Mouse (Mus musculus): ENCODE data around the gene Phxr2. TPM values are rescaled to one million over a fixed set of nuclear protein-coding genes. Genes with fewer than 3 reads are reported as not detected.

Phxr2 gene
- polyA plus RNA-seq, 1 experiment, result not detected

- Histone ChIP-seq H3K27ac (ENCODE audit: insufficient read depth, low read length) (no peak overlapping the region), H3K4me3 (ENCODE audit: insufficient read depth, low read length) (no peak overlapping the region), H3K4me1 (ENCODE audit: control insufficient read depth, insufficient read depth, low read length) (peaks cover 2% of the 10 kb centered on the region; the same call in 1 of the 2 replicates)
- TF ChIP-seq CTCF (IDR thresholded peaks at IDR 0.05; ENCODE audit: extremely low read depth, insufficient read depth, low read length) (no peak), POLR2A (IDR thresholded peaks at IDR 0.05; ENCODE audit: extremely low read depth, insufficient read depth, low read length) (no peak)
Observed at GRCm38 (mm10) chr10:99136337-99136736, 10.2 kb upstream of the Phxr2 start.

DNA sequence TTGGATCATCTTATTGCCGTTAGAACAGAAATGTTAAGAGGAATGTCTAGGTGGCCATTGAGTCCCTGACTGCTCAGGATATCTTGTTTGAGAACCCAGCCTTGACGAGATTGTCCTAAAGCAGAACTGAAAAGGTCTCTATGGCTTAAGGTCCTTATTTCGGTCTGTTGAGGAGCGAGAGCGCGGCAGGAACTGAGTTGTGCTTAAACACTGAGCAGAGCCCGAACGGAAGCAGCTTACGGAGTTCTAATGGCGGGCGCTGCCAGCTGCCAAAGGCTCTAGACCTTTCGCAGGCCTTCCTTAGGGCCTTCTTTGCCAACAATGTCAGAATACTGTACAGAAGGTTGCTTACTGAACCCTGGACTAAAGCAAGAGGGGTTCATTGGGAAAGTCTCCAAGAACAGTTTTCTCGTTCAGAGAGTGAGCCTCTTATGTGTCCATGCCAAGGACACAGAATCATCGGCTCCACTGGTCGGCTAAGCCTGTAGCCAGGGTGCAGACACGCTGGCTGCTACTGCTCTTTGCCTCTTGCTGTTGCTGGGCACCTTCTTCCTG is 7.3 kb upstream of the Phxr2 start:
- no peak for TF ChIP-seq POLR2A (IDR thresholded peaks at IDR 0.05; ENCODE audit: extremely low read depth, insufficient read depth, low read length)
- TF ChIP-seq CTCF (IDR thresholded peaks at IDR 0.05; ENCODE audit: extremely low read depth, insufficient read depth, low read length), result no peak
- Histone ChIP-seq H3K4me1 (ENCODE audit: control insufficient read depth, insufficient read depth, low read length) (peaks cover 2% of the 10 kb centered on the region; the same call in 1 of the 2 replicates), H3K4me3 (ENCODE audit: insufficient read depth, low read length) (no peak overlapping the region), H3K27ac (ENCODE audit: insufficient read depth, low read length) (peak overlapping the region; percentile 48; the same call in 1 of the 2 replicates)

GRCm38 (mm10) chr10:99132595-99133272 is 6.6 kb upstream of the Phxr2 start:
- Histone ChIP-seq H3K4me1 (ENCODE audit: control insufficient read depth, insufficient read depth, low read length) (peaks cover 2% of the 10 kb centered on the region; the same call in 1 of the 2 replicates), H3K27ac (ENCODE audit: insufficient read depth, low read length) (no peak overlapping the region), H3K4me3 (ENCODE audit: insufficient read depth, low read length) (no peak overlapping the region)
- no peak for TF ChIP-seq POLR2A (IDR thresholded peaks at IDR 0.05; ENCODE audit: extremely low read depth, insufficient read depth, low read length)
- TF ChIP-seq CTCF (IDR thresholded peaks at IDR 0.05; ENCODE audit: extremely low read depth, insufficient read depth, low read length), result no peak

- peaks cover 2% of the 10 kb centered on the region; the same call in 1 of the 2 replicates for H3K4me1 ChIP-seq (ENCODE audit: control insufficient read depth, insufficient read depth, low read length)
- no peak overlapping the region for H3K27ac ChIP-seq (ENCODE audit: insufficient read depth, low read length)
- TF ChIP-seq CTCF (IDR thresholded peaks at IDR 0.05; ENCODE audit: extremely low read depth, insufficient read depth, low read length), result no peak
- TF ChIP-seq POLR2A (IDR thresholded peaks at IDR 0.05; ENCODE audit: extremely low read depth, insufficient read depth, low read length), result no peak
- H3K4me3 ChIP-seq (ENCODE audit: insufficient read depth, low read length), result no peak overlapping the region
Observed at GRCm38 (mm10) chr10:99132189-99132588, 6.1 kb upstream of the Phxr2 start.

DNA sequence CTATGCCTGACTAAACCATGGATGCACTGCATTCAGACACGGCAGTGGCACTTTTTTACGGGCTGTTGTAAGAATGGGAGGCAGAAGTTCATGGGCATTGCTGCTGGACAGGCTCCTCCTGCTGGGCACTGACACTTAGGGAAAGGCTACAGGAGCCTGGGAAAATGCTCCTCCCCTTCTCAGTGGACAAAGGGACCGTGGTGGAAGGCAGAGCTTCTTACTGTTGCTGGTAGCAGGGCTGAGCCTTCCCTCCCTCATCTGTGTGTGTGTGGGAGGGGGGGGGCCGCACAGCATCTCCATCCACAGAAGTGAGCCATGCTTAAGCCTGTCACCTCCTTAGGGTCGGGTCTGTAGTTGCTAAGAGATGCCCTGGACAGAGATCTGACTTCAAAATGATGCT is 5.2 kb upstream of the Phxr2 start:
- H3K4me3 ChIP-seq (ENCODE audit: insufficient read depth, low read length), result no peak overlapping the region
- H3K4me1 ChIP-seq (ENCODE audit: control insufficient read depth, insufficient read depth, low read length), result peaks cover 2% of the 10 kb centered on the region; the same call in 1 of the 2 replicates
- TF ChIP-seq CTCF (IDR thresholded peaks at IDR 0.05; ENCODE audit: extremely low read depth, insufficient read depth, low read length) (no peak), POLR2A (IDR thresholded peaks at IDR 0.05; ENCODE audit: extremely low read depth, insufficient read depth, low read length) (no peak)
- H3K27ac ChIP-seq (ENCODE audit: insufficient read depth, low read length), result no peak overlapping the region

- Histone ChIP-seq H3K4me3 (ENCODE audit: insufficient read depth, low read length) (no peak overlapping the region), H3K4me1 (ENCODE audit: control insufficient read depth, insufficient read depth, low read length) (peaks cover 2% of the 10 kb centered on the region; the same call in 1 of the 2 replicates), H3K27ac (ENCODE audit: insufficient read depth, low read length) (no peak overlapping the region)
- TF ChIP-seq POLR2A (IDR thresholded peaks at IDR 0.05; ENCODE audit: extremely low read depth, insufficient read depth, low read length) (no peak), CTCF (IDR thresholded peaks at IDR 0.05; ENCODE audit: extremely low read depth, insufficient read depth, low read length) (no peak)
Observed at GRCm38 (mm10) chr10:99130611-99131010, 4.5 kb upstream of the Phxr2 start.

DNA sequence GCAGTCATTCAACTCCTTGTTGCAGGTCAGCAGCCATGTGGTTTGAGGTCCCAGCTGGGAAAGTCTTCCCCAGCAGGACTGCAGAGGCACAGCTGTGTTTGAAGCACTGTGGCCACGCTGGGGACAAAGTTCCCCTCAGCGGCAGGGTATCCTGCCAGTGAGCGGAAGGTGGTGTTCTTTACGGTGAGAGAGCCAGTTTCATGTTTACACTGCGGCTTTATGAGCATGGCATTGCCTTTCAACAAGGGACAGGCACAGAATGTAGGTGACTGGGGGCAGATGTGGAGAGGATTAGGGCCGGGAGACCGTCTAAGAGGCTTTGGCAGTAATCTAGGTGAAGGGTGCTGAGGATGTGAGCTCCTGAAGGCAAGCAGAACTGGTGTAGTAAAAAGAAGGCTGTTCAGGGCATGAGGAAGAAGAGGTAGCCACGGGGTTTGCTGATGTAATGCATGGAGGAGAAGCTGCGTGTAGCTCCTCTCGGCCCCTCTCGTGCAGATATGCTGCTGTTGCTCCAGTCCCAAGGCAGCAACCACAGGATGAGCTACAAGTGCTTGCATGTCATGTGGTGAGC is 1.7 kb upstream of the Phxr2 start:
- Histone ChIP-seq H3K4me1 (ENCODE audit: control insufficient read depth, insufficient read depth, low read length) (peaks cover 2% of the 10 kb centered on the region; the same call in 1 of the 2 replicates), H3K4me3 (ENCODE audit: insufficient read depth, low read length) (no peak overlapping the region), H3K27ac (ENCODE audit: insufficient read depth, low read length) (no peak overlapping the region)
- TF ChIP-seq POLR2A (IDR thresholded peaks at IDR 0.05; ENCODE audit: extremely low read depth, insufficient read depth, low read length) (no peak), CTCF (IDR thresholded peaks at IDR 0.05; ENCODE audit: extremely low read depth, insufficient read depth, low read length) (no peak)

- Histone ChIP-seq H3K27ac (ENCODE audit: insufficient read depth, low read length) (no peak overlapping the region), H3K4me1 (ENCODE audit: control insufficient read depth, insufficient read depth, low read length) (peaks cover under 1% of the 10 kb centered on the region; the same call in 1 of the 2 replicates), H3K4me3 (ENCODE audit: insufficient read depth, low read length) (no peak overlapping the region)
- TF ChIP-seq CTCF (IDR thresholded peaks at IDR 0.05; ENCODE audit: extremely low read depth, insufficient read depth, low read length) (no peak), POLR2A (IDR thresholded peaks at IDR 0.05; ENCODE audit: extremely low read depth, insufficient read depth, low read length) (no peak)
Observed at GRCm38 (mm10) chr10:99126954-99127353, 829 bp upstream of the Phxr2 start.

- Histone ChIP-seq H3K4me3 (ENCODE audit: insufficient read depth, low read length) (no peak overlapping the region), H3K4me1 (ENCODE audit: control insufficient read depth, insufficient read depth, low read length) (no peaks in the 10 kb centered on the region), H3K27ac (ENCODE audit: insufficient read depth, low read length) (no peak overlapping the region)
- TF ChIP-seq POLR2A (IDR thresholded peaks at IDR 0.05; ENCODE audit: extremely low read depth, insufficient read depth, low read length), result no peak
- no peak for TF ChIP-seq CTCF (IDR thresholded peaks at IDR 0.05; ENCODE audit: extremely low read depth, insufficient read depth, low read length)
Observed at GRCm38 (mm10) chr10:99119471-99119870, 6.7 kb downstream of the Phxr2 start.
